Mouse (Mus musculus): Measurements from ENCODE around the gene Agap1. TPM values are rescaled to one million over a fixed set of nuclear protein-coding genes. Genes with fewer than 3 reads are reported as not detected.
A peak's percentile ranks its signal among the peaks of the same experiment; 100 is the strongest.

Gene Agap1
- total RNA-seq, 2 experiments from 2014 or later = 292 to 293 TPM

GRCm38 (mm10) chr1:89849151-89849860 lies 394.7 kb downstream of the Agap1 start:
- no peak for TF ChIP-seq CTCF (conservative IDR thresholded peaks at IDR 0.05)
- peak overlapping the region; percentile 84 for H3K27ac ChIP-seq
- H3K4me3 ChIP-seq = peak overlapping the region; percentile 35
- peak in 1 of 2 experiments; percentile 43 for DNase-seq (ENCODE audit: low spot score in 2 of 2)

GRCm38 (mm10) chr1:89849861-89850230 lies 395.2 kb downstream of the Agap1 start:
- no peak for TF ChIP-seq CTCF (conservative IDR thresholded peaks at IDR 0.05)
- peak; percentile 41 to 71 for DNase-seq (ENCODE audit: low spot score in 2 of 2)
- H3K4me3 ChIP-seq = no peak overlapping the region; the same call in 1 of the 2 replicates
- H3K27ac ChIP-seq = peak overlapping the region; percentile 84

GRCm38 (mm10) chr1:89850681-89851414 lies 396.2 kb downstream of the Agap1 start:
- no peak overlapping the region for H3K4me3 ChIP-seq
- no peak for DNase-seq (ENCODE audit: low spot score in 2 of 2)
- TF ChIP-seq CTCF (conservative IDR thresholded peaks at IDR 0.05) = no peak
- H3K27ac ChIP-seq = peak overlapping the region; percentile 84

GRCm38 (mm10) chr1:89859182-89859581 lies 404.6 kb downstream of the Agap1 start:
- peak in 1 of 2 experiments; percentile 51 for DNase-seq (ENCODE audit: low spot score in 2 of 2)
- H3K4me3 ChIP-seq = no peak overlapping the region
- H3K27ac ChIP-seq = no peak overlapping the region
- peak; percentile 81 for TF ChIP-seq CTCF (conservative IDR thresholded peaks at IDR 0.05)

GRCm38 (mm10) chr1:89860017-89860730 lies 405.6 kb downstream of the Agap1 start:
- Histone ChIP-seq H3K4me3 (no peak overlapping the region), H3K27ac (peak overlapping the region; percentile 56; the same call in 1 of the 2 replicates)
- TF ChIP-seq CTCF (conservative IDR thresholded peaks at IDR 0.05) = peak; percentile 69
- DNase-seq (ENCODE audit: low spot score in 2 of 2) = no peak

- no peak for DNase-seq (ENCODE audit: low spot score in 2 of 2)
- Histone ChIP-seq H3K27ac (no peak overlapping the region), H3K4me3 (no peak overlapping the region)
- TF ChIP-seq CTCF (conservative IDR thresholded peaks at IDR 0.05) = no peak; the same call in 1 of the 2 replicates
These were observed 411.2 kb downstream of the Agap1 start for GRCm38 (mm10) chr1:89865787-89866186.

- Histone ChIP-seq H3K4me3 (no peak overlapping the region), H3K27ac (no peak overlapping the region)
- TF ChIP-seq CTCF (conservative IDR thresholded peaks at IDR 0.05) = no peak
- DNase-seq (ENCODE audit: low spot score in 2 of 2) = no peak
These were observed 413.2 kb downstream of the Agap1 start for GRCm38 (mm10) chr1:89867847-89868246.

- H3K4me3 ChIP-seq = no peak overlapping the region
- no peak overlapping the region for H3K27ac ChIP-seq
- peak in 1 of 2 experiments; percentile 29 for DNase-seq (ENCODE audit: low spot score in 2 of 2)
- TF ChIP-seq CTCF (conservative IDR thresholded peaks at IDR 0.05) = no peak
These were observed 415.7 kb downstream of the Agap1 start for GRCm38 (mm10) chr1:89870134-89870905.

GRCm38 (mm10) chr1:89870906-89871211 lies 416.3 kb downstream of the Agap1 start:
- no peak for TF ChIP-seq CTCF (conservative IDR thresholded peaks at IDR 0.05)
- no peak overlapping the region for H3K4me3 ChIP-seq
- no peak for DNase-seq (ENCODE audit: low spot score in 2 of 2)
- no peak overlapping the region for H3K27ac ChIP-seq

GRCm38 (mm10) chr1:89876346-89877072 lies 421.9 kb downstream of the Agap1 start:
- DNase-seq (ENCODE audit: low spot score in 2 of 2) = no peak
- no peak overlapping the region for H3K4me3 ChIP-seq
- peak overlapping the region; percentile 57; the same call in 1 of the 2 replicates for H3K27ac ChIP-seq
- TF ChIP-seq CTCF (conservative IDR thresholded peaks at IDR 0.05) = no peak

- no peak for DNase-seq (ENCODE audit: low spot score in 2 of 2)
- no peak overlapping the region for H3K27ac ChIP-seq
- no peak for TF ChIP-seq CTCF (conservative IDR thresholded peaks at IDR 0.05)
These were observed 423.9 kb downstream of the Agap1 start for GRCm38 (mm10) chr1:89878496-89878895.

GRCm38 (mm10) chr1:89880193-89880592 lies 425.6 kb downstream of the Agap1 start:
- no peak for DNase-seq (ENCODE audit: low spot score in 2 of 2)
- no peak overlapping the region for H3K4me3 ChIP-seq
- TF ChIP-seq CTCF (conservative IDR thresholded peaks at IDR 0.05) = no peak
- no peak overlapping the region for H3K27ac ChIP-seq

More at GRCm38 (mm10) chr1:89878496-89878895, 423.9 kb downstream of the Agap1 start:
- H3K4me3 ChIP-seq = no peak overlapping the region
